ENCODE assay signal across 14 mouse cellular contexts in the genomic region with DNA sequence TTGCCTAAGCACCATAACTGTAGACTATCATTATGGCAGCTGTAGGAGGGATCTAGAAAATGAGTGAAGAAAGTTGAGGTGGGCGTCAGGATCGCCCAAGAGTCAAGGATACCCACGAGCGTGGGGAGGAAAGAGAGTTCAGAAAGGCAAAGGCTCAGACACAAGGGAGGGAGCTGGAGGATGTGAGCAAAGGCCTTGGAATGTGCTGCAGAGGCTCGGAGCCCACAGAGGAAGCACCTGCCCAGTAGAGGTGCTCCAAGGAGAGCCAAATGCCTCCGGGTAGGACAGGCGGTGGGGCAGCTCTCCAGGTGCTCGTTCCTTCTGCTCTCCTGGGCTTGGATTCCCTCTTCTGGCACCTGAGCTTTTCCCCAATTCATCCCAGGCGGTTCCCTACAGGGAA. TPM values are rescaled to one million over a fixed set of nuclear protein-coding genes. Genes with fewer than 3 reads are reported as not detected.
"Had no signal": no experiment of that assay in that cellular context is flagged by ENCODE, and none has a peak within 500 bp of the region (broad histone marks: within the 10 kb centered on the region; RNA-seq: fewer than 3 reads in every experiment).

No protein-coding gene starts in this region.

- ATAC-seq: lung, postnatal 0 days; midbrain, embryonic 15.5 days had no signal

- H3K4me2 ChIP-seq: liver, embryonic 11.5 days; liver, embryonic 15.5 days; midbrain, embryonic 11.5 days; midbrain, embryonic 15.5 days; neural tube, embryonic 12.5 days; stomach, embryonic 15.5 days had no signal

- H3K9ac ChIP-seq: liver, embryonic 15.5 days; midbrain, embryonic 15.5 days; neural tube, embryonic 12.5 days; stomach, embryonic 15.5 days had no signal

- H3K4me1 ChIP-seq: limb, embryonic 10.5 days; liver, embryonic 15.5 days; neural tube, embryonic 12.5 days; stomach, embryonic 15.5 days had no signal

- H3K4me3 ChIP-seq: left cerebral cortex, adult 2 months; limb, embryonic 10.5 days; liver, embryonic 15.5 days; midbrain, embryonic 15.5 days; neural tube, embryonic 12.5 days; stomach, embryonic 15.5 days had no signal

- H3K27ac ChIP-seq: left cerebral cortex, adult 2 months; limb, embryonic 10.5 days; liver, embryonic 15.5 days; midbrain, embryonic 15.5 days; neural tube, embryonic 12.5 days; stomach, embryonic 15.5 days had no signal

- DNase-seq: kidney, postnatal 25 days; lung, adult 2 months; lung, postnatal 36 days; thymus, postnatal 36 days had no signal

- H3K27me3 ChIP-seq: liver, embryonic 15.5 days; midbrain, embryonic 15.5 days; neural tube, embryonic 12.5 days; stomach, embryonic 15.5 days had no signal

- H3K9me3 ChIP-seq: limb, embryonic 10.5 days; liver, embryonic 15.5 days; midbrain, embryonic 15.5 days; neural tube, embryonic 12.5 days; stomach, embryonic 15.5 days had no signal

- H3K36me3 ChIP-seq: limb, embryonic 10.5 days; liver, embryonic 15.5 days; midbrain, embryonic 15.5 days; neural tube, embryonic 12.5 days; stomach, embryonic 15.5 days had no signal

RNA-seq across cellular contexts. Expression of a gene that starts 17.4 kb away (rescaled TPM):
- total RNA-seq: monocyte, adult 5-6 weeks had no signal
